Mouse (Mus musculus): ENCODE data around the gene Riok2.

The Riok2 gene

GRCm38 (mm10) chr17:17408137-17408536 lies 34.0 kb downstream of the Riok2 start:
- no peak for DNase-seq (ENCODE audit: low spot score in 2 of 2)

GRCm38 (mm10) chr17:17408720-17409478 lies 34.8 kb downstream of the Riok2 start:
- no peak for DNase-seq (ENCODE audit: low spot score in 2 of 2)

GRCm38 (mm10) chr17:17409601-17410000 lies 35.5 kb downstream of the Riok2 start:
- DNase-seq (ENCODE audit: low spot score in 2 of 2): no peak

- DNase-seq (ENCODE audit: low spot score in 2 of 2): no peak
These were observed 37.3 kb downstream of the Riok2 start for GRCm38 (mm10) chr17:17411443-17411842.

- no peak for DNase-seq (ENCODE audit: low spot score in 2 of 2)
These were observed 38.1 kb downstream of the Riok2 start for GRCm38 (mm10) chr17:17412176-17412575.

- no peak for DNase-seq (ENCODE audit: low spot score in 2 of 2)
These were observed 40.1 kb downstream of the Riok2 start for GRCm38 (mm10) chr17:17414206-17414605.

- DNase-seq (ENCODE audit: low spot score in 2 of 2): no peak
These were observed 50.6 kb downstream of the Riok2 start for GRCm38 (mm10) chr17:17424609-17425307.

GRCm38 (mm10) chr17:17425308-17425813 lies 51.3 kb downstream of the Riok2 start:
- no peak for DNase-seq (ENCODE audit: low spot score in 2 of 2)

GRCm38 (mm10) chr17:17425906-17426305 lies 51.8 kb downstream of the Riok2 start:
- DNase-seq (ENCODE audit: low spot score in 2 of 2): no peak

- DNase-seq (ENCODE audit: low spot score in 2 of 2): no peak
These were observed 54.8 kb downstream of the Riok2 start for GRCm38 (mm10) chr17:17428888-17429287.

GRCm38 (mm10) chr17:17433679-17434078 lies 59.6 kb downstream of the Riok2 start:
- no peak for DNase-seq (ENCODE audit: low spot score in 2 of 2)

GRCm38 (mm10) chr17:17438576-17439191 lies 64.6 kb downstream of the Riok2 start:
- DNase-seq (ENCODE audit: low spot score in 2 of 2): no peak

- DNase-seq (ENCODE audit: low spot score in 2 of 2): no peak
These were observed 67.9 kb downstream of the Riok2 start for GRCm38 (mm10) chr17:17441876-17442498.

GRCm38 (mm10) chr17:17444297-17444886 lies 70.3 kb downstream of the Riok2 start:
- DNase-seq (ENCODE audit: low spot score in 2 of 2): no peak

Data from spleen, postnatal 36 days (tissue).